Mouse (Mus musculus): ENCODE results near the gene Tmem151b.
A peak's percentile ranks its signal among the peaks of the same experiment; 100 is the strongest.

Gene Tmem151b

GRCm38 (mm10) chr17:45545278-45545961, 4.1 kb downstream of the Tmem151b start:
- DNase-seq (ENCODE audit: low spot score) = no peak

- DNase-seq (ENCODE audit: low spot score) = no peak
These were observed 4.6 kb downstream of the Tmem151b start for GRCm38 (mm10) chr17:45544873-45545277.

- DNase-seq (ENCODE audit: low spot score) = no peak
These were observed 5.2 kb downstream of the Tmem151b start for GRCm38 (mm10) chr17:45544001-45544872.

- DNase-seq (ENCODE audit: low spot score) = no peak
These were observed 6.4 kb downstream of the Tmem151b start for GRCm38 (mm10) chr17:45543115-45543514.

- no peak for DNase-seq (ENCODE audit: low spot score)
These were observed 6.8 kb downstream of the Tmem151b start for GRCm38 (mm10) chr17:45542705-45543104.

- no peak for DNase-seq (ENCODE audit: low spot score)
These were observed 7.3 kb downstream of the Tmem151b start for GRCm38 (mm10) chr17:45542129-45542528.

GRCm38 (mm10) chr17:45539664-45540063, 9.8 kb downstream of the Tmem151b start:
- no peak for DNase-seq (ENCODE audit: low spot score)

GRCm38 (mm10) chr17:45538394-45538793, 11.1 kb downstream of the Tmem151b start:
- DNase-seq (ENCODE audit: low spot score) = no peak

- no peak for DNase-seq (ENCODE audit: low spot score)
These were observed 13.2 kb downstream of the Tmem151b start for GRCm38 (mm10) chr17:45536264-45536663.

GRCm38 (mm10) chr17:45532896-45533295, 16.6 kb downstream of the Tmem151b start:
- no peak for DNase-seq (ENCODE audit: low spot score)

GRCm38 (mm10) chr17:45530346-45530782, 19.1 kb downstream of the Tmem151b start:
- DNase-seq (ENCODE audit: low spot score) = no peak

- DNase-seq (ENCODE audit: low spot score) = no peak
These were observed 22.9 kb downstream of the Tmem151b start for GRCm38 (mm10) chr17:45526571-45526970.

GRCm38 (mm10) chr17:45524961-45525360, 24.5 kb downstream of the Tmem151b start:
- DNase-seq (ENCODE audit: low spot score) = no peak

- DNase-seq (ENCODE audit: low spot score) = no peak
These were observed 26.2 kb downstream of the Tmem151b start, which contains the start of gene Tcte1 for GRCm38 (mm10) chr17:45523263-45523662. Gene Tcte1, plus strand, starts transcription at chr17:45523434.

GRCm38 (mm10) chr17:45520136-45520535, 29.3 kb downstream of the Tmem151b start:
- DNase-seq (ENCODE audit: low spot score) = no peak

GRCm38 (mm10) chr17:45518766-45519475, 30.6 kb downstream of the Tmem151b start:
- no peak for DNase-seq (ENCODE audit: low spot score)

GRCm38 (mm10) chr17:45517549-45518215, 31.8 kb downstream of the Tmem151b start:
- no peak for DNase-seq (ENCODE audit: low spot score)

GRCm38 (mm10) chr17:45517135-45517534, 32.3 kb downstream of the Tmem151b start:
- DNase-seq (ENCODE audit: low spot score) = no peak

GRCm38 (mm10) chr17:45516488-45516887, 33.0 kb downstream of the Tmem151b start:
- DNase-seq (ENCODE audit: low spot score) = peak; percentile 58

- no peak for DNase-seq (ENCODE audit: low spot score)
These were observed 33.7 kb downstream of the Tmem151b start for GRCm38 (mm10) chr17:45515806-45516205.

GRCm38 (mm10) chr17:45515204-45515726, 34.2 kb downstream of the Tmem151b start:
- DNase-seq (ENCODE audit: low spot score) = no peak

GRCm38 (mm10) chr17:45511757-45512156, 37.7 kb downstream of the Tmem151b start:
- no peak for DNase-seq (ENCODE audit: low spot score)

Measured in left cerebral cortex, adult 11 months (tissue).